Mouse (Mus musculus) liver, embryonic 11.5 days (tissue): ENCODE results near the gene Dennd1b. TPM values are rescaled to one million over a fixed set of nuclear protein-coding genes. Genes with fewer than 3 reads are reported as not detected.

Source experiments
- ATAC-seq: fragments of 200-750 bp; cut with Nextera tagmentation; replicated peaks from 2 replicates; pipeline ENCODE4 v1.8.0; 2017; ENCODE audit warnings: moderate number of reproducible peaks, mild to moderate bottlenecking, moderate TSS enrichment, moderate library complexity; ENCODE audit not compliant: low FRiP score
- DNase-seq: peaks from one replicate; pipeline ENCODE4 v3.0.0-alpha.2; 2017; ENCODE audit warnings: low spot score
- H3K27ac ChIP-seq: fragments of 300-500 bp; sonication (generic); 2 replicates; pipeline ENCODE4 v1.5.1; 2014; ENCODE audit warnings: mild to moderate bottlenecking, low read depth, low read length, control low read depth
- H3K27me3 ChIP-seq: fragments of 300-500 bp; sonication (generic); replicated peaks from 2 replicates; pipeline ENCODE4 v1.6.1; 2014; ENCODE audit warnings: low read length, mixed read lengths; ENCODE audit not compliant: control insufficient read depth, insufficient read depth
- H3K36me3 ChIP-seq: fragments of 300-500 bp; sonication (generic); 2 replicates; pipeline ENCODE4 v1.6.1; 2014; ENCODE audit warnings: mild to moderate bottlenecking, low read length, moderate library complexity, mixed read lengths; ENCODE audit not compliant: control insufficient read depth, insufficient read depth
- H3K4me1 ChIP-seq: fragments of 300-500 bp; sonication (generic); replicated peaks from 2 replicates; pipeline ENCODE4 v1.6.1; 2014; ENCODE audit warnings: low read length, mixed read lengths; ENCODE audit not compliant: control insufficient read depth, insufficient read depth
- H3K4me2 ChIP-seq: fragments of 300-500 bp; sonication (generic); 2 replicates; pipeline ENCODE4 v1.6.1; 2014; ENCODE audit warnings: mild to moderate bottlenecking, control low read depth, moderate library complexity
- H3K4me3 ChIP-seq: fragments of 300-500 bp; sonication (generic); 2 replicates; pipeline ENCODE4 v1.5.1; 2014; ENCODE audit warnings: low read depth, low read length, control low read depth
- H3K9ac ChIP-seq: fragments of 300-500 bp; sonication (generic); 2 replicates; pipeline ENCODE4 v1.6.1; 2014; ENCODE audit warnings: low read depth, low read length, control low read depth
- H3K9me3 ChIP-seq: fragments of 300-500 bp; sonication (generic); 2 replicates; pipeline ENCODE4 v1.6.1; 2016; ENCODE audit warnings: low read length, inconsistent platforms, mixed read lengths; ENCODE audit not compliant: control insufficient read depth
- WGBS: fragments of 180-500 bp; shearing (Covaris S2); extraction: QIAGEN DNeasy Blood & Tissue Kit; methylation state at CpG from one replicate; pipeline ENCODE4 v1.1.7; 2014; 5-methylcytosine and 5-hydroxymethylcytosine counted together
- polyA plus RNA-seq: library from polyadenylated mRNA; unstranded; fragments of >200 nt; fragmentation: Nextera tagmentation; extraction: Ambion mirVana; gene quantifications from 2 replicates; pipeline ENCODE4 v1.2.1, GENCODE M21; 2014

Gene Dennd1b
- 5.4 and 8.0 TPM in 2 replicates for polyA plus RNA-seq

DNA sequence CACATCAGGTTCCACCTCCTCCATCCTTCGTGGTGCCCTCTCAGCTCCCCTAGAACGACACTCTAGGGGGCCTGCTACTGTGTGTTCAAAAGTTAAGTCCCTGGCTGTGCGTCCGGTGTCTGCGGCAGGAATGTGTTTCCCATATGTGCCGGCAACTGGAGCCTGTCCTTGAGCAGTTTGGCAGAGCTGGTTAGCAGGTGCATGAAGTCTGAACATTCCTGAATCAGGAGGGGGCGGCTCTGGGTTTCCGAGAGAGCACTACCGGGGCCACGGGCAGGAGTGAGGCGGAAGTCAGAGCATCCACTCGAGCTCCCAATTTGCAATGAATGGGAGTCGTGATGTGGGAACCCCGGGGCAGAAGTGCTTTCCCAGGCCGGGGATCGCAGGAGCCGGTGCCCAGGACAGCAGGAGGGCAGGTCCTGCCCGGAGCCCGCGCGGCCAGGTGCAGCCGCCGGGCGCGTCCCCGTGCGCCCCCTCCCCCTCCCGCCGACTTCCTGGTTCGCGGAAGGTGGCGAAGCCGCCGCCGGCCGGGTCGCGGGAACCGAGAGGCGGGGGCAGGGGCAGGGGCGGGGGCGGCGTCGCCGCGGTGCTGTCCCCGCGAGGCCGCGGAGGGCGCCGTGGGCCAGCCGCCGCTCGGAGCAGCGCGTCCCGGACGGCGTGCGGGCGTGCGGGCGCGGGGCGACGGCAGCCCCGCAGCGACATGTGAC lies at the start of gene Dennd1b:
Gene Dennd1b (plus strand): TSS at position 275 of the 707 bp plus-strand sequence.
- peak within 1 kb of the TSS; percentile 88 for H3K27ac ChIP-seq
- peak within 1 kb of the TSS; percentile 91 for H3K4me3 ChIP-seq
- no peaks in the 10 kb centered on the region for H3K9me3 ChIP-seq
- no peaks in the 10 kb centered on the region for H3K27me3 ChIP-seq
- DNase-seq (peak; percentile 79), ATAC-seq (peak; percentile 76)
- WGBS: under 1% methylated on average over 55 of the region's 69 CpGs
- H3K4me1 ChIP-seq: peaks cover 5% of the 10 kb centered on the region
- no peaks in the 10 kb centered on the region for H3K36me3 ChIP-seq
- H3K9ac ChIP-seq: peak within 1 kb of the TSS; percentile 92
- H3K4me2 ChIP-seq: peak within 1 kb of the TSS; percentile 70

GRCm38 (mm10) chr1:138915596-138915995 lies 47.6 kb upstream of the Dennd1b start:
- H3K27ac ChIP-seq: no peak overlapping the region

DNA sequence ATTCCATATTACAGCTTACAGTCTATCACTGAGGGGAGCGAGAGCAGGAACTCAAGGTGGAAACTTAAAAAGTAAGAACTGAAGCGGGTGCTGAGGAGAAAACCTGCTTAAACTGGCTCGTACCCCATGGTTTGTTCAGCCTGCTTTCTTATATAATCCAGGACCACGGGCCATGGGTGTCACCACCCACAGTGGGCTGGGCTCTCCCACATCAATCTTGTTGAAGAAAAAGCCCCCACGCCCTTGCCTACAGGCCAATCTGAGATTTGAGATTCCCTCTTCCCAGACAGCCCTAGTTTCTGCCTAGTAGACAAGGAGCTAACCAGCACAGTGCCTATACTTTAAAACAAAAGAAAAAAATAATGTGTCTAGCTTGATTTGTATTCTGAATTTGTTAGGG lies 43.6 kb upstream of the Dennd1b start:
- Histone ChIP-seq H3K4me3 (no peak overlapping the region), H3K4me1 (no peaks in the 10 kb centered on the region; the same call in 1 of the 2 replicates), H3K4me2 (no peak overlapping the region), H3K9me3 (no peaks in the 10 kb centered on the region), H3K9ac (no peak overlapping the region), H3K36me3 (no peaks in the 10 kb centered on the region), H3K27me3 (no peaks in the 10 kb centered on the region), H3K27ac (no peak overlapping the region)
- ATAC-seq: no peak
- WGBS: 75% methylated on average over 5 of the region's 5 CpGs
- no peak for DNase-seq

More at GRCm38 (mm10) chr1:138915596-138915995, 47.6 kb upstream of the Dennd1b start:
- no peaks in the 10 kb centered on the region for H3K27me3 ChIP-seq
- H3K9me3 ChIP-seq: no peaks in the 10 kb centered on the region
- no peak overlapping the region for H3K4me3 ChIP-seq
- no peak overlapping the region for H3K9ac ChIP-seq
- no peaks in the 10 kb centered on the region for H3K36me3 ChIP-seq
- no peaks in the 10 kb centered on the region; the same call in none of the 2 replicates for H3K4me1 ChIP-seq
- ATAC-seq (no peak), DNase-seq (no peak)
- H3K4me2 ChIP-seq: no peak overlapping the region
- 90% methylated on average over 3 of the region's 3 CpGs for WGBS

- no peak for DNase-seq
- H3K4me2 ChIP-seq: no peak overlapping the region
- H3K9me3 ChIP-seq: no peaks in the 10 kb centered on the region
- no peak overlapping the region for H3K9ac ChIP-seq
- H3K4me3 ChIP-seq: no peak overlapping the region
- peak; percentile 83 for ATAC-seq
- no peaks in the 10 kb centered on the region for H3K27me3 ChIP-seq
- H3K36me3 ChIP-seq: no peaks in the 10 kb centered on the region
- WGBS: 45% methylated on average over 3 of the region's 3 CpGs
- no peak overlapping the region for H3K27ac ChIP-seq
- no peaks in the 10 kb centered on the region; the same call in 1 of the 2 replicates for H3K4me1 ChIP-seq
Observed at GRCm38 (mm10) chr1:138920082-138920481, 43.2 kb upstream of the Dennd1b start.

- Histone ChIP-seq H3K27ac (no peak overlapping the region), H3K36me3 (no peaks in the 10 kb centered on the region), H3K4me2 (no peak overlapping the region), H3K9ac (no peak overlapping the region), H3K4me3 (no peak overlapping the region), H3K9me3 (no peaks in the 10 kb centered on the region), H3K4me1 (no peaks in the 10 kb centered on the region; the same call in 1 of the 2 replicates), H3K27me3 (no peaks in the 10 kb centered on the region)
- no peak for DNase-seq
- 62% methylated on average over 1 of the region's 1 CpGs for WGBS
- ATAC-seq: no peak
Observed at GRCm38 (mm10) chr1:138920799-138921198, 42.4 kb upstream of the Dennd1b start.

- Histone ChIP-seq H3K9ac (no peak overlapping the region), H3K27ac (no peak overlapping the region), H3K9me3 (no peaks in the 10 kb centered on the region), H3K36me3 (no peaks in the 10 kb centered on the region), H3K27me3 (no peaks in the 10 kb centered on the region), H3K4me2 (no peak overlapping the region), H3K4me3 (no peak overlapping the region), H3K4me1 (no peaks in the 10 kb centered on the region; the same call in 1 of the 2 replicates)
- ATAC-seq (no peak), DNase-seq (no peak)
- 82% methylated on average over 6 of the region's 6 CpGs for WGBS
Observed at GRCm38 (mm10) chr1:138922886-138923285, 40.3 kb upstream of the Dennd1b start.

DNA sequence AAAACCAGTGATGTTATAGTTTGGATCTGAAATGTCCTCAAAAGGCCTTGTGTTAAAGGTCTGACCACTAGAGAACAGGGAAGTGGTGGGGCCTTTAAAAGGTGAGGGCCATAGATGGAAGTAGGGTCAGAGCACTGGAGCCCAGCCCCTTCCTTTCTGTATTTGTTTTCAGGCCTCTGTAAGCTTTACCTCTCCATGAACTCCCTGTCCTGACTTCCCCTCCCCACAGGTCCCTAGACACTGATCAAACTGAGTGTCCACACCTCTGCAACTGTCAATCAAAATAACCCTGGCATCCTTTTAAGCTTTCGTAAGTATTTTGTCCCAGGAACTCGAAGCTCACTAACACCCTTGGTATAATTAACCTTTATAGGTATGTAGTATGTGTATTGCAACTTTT lies 39.0 kb upstream of the Dennd1b start:
- Histone ChIP-seq H3K4me1 (peaks cover 4% of the 10 kb centered on the region; the same call in 1 of the 2 replicates), H3K4me2 (no peak overlapping the region), H3K4me3 (no peak overlapping the region), H3K9me3 (no peaks in the 10 kb centered on the region), H3K36me3 (no peaks in the 10 kb centered on the region), H3K9ac (no peak overlapping the region), H3K27me3 (no peaks in the 10 kb centered on the region), H3K27ac (no peak overlapping the region)
- ATAC-seq (peak; percentile 48; the same call in 1 of the 2 replicates), DNase-seq (no peak)
- WGBS: 69% methylated on average over 2 of the region's 2 CpGs

DNA sequence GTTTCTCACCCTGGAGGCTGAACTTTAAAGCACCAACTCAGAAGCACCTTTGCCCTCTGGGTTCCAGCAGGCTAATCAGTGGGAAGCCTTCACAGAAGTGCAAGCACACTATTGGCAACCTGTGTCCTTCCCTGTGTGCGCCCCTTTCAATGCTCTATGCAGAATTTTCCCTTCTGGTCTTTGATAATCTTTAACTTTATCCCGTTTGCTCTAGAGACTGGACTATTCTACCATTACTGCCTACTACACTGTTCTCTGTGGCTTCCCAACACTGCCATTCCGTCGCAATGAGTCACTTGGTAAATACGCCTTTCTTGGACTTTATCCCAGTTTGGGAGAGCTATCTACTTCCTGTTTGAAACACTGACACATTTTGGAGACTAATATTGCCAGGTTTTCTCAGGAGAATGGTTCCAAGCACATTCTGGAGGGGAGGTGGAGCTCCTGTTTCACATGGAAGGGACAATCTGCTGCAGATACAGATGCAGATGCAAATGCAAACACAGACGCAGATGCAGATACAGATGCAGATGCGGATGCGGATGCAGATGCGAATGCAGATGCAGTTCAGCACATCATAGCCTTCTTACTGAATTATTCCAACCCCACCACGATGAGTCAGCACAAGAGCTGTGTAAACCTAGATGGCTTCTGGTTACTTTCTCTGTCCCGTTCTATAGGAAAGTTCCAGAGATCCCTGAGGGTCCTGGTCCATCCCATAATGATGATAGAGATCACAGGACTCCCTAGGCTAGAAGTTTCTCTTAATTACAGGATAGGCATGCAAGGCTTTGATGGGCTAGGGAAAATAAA lies 34.4 kb upstream of the Dennd1b start:
- Histone ChIP-seq H3K27me3 (no peaks in the 10 kb centered on the region), H3K4me2 (peak overlapping the region; percentile 12; the same call in 1 of the 2 replicates), H3K4me1 (peaks cover 7% of the 10 kb centered on the region; the same call in 1 of the 2 replicates), H3K36me3 (no peaks in the 10 kb centered on the region), H3K4me3 (no peak overlapping the region), H3K27ac (peak overlapping the region; percentile 64), H3K9me3 (no peaks in the 10 kb centered on the region), H3K9ac (no peak overlapping the region)
- ATAC-seq (peak; percentile 48), DNase-seq (no peak)
- WGBS: 62% methylated on average over 11 of the region's 11 CpGs
